Mouse (Mus musculus) ES-E14 (cell line): ENCODE data around the gene Olfr951. TPM values are rescaled to one million over a fixed set of nuclear protein-coding genes. Genes with fewer than 3 reads are reported as not detected.

Experiments
- DNase-seq: peaks from one replicate; pipeline ENCODE4 v3.0.0-alpha.2; 2013; ENCODE audit warnings: low read depth, low spot score
- H3K27ac ChIP-seq: 2 replicates; pipeline ENCODE4 v1.5.1; 2012; ENCODE audit warnings: low read depth, mild to moderate bottlenecking, low read length, moderate library complexity, mixed read lengths; ENCODE audit not compliant: poor library complexity, insufficient read depth, severe bottlenecking
- H3K36me3 ChIP-seq: 2 replicates; pipeline ENCODE4 v1.6.1; 2012; ENCODE audit warnings: mild to moderate bottlenecking, low read length, moderate library complexity, mixed read lengths; ENCODE audit not compliant: control insufficient read depth, poor library complexity, insufficient read depth, severe bottlenecking
- H3K4me1 ChIP-seq, 2 experiments: fragments of 150-350 bp in 1 of 2; sonication (generic) in 1 of 2; 2 replicates each; pipeline ENCODE4 v1.6.1; 2012; ENCODE audit warnings: low read length in 2 of 2, mild to moderate bottlenecking in 1 of 2, mixed read lengths in 1 of 2; ENCODE audit not compliant: control insufficient read depth in 2 of 2, insufficient read depth in 2 of 2, poor library complexity in 1 of 2
- H3K4me3 ChIP-seq, 2 experiments: fragments of 150-350 bp in 1 of 2; sonication (generic) in 1 of 2; 2 replicates each; pipeline ENCODE4 v1.5.1; 2012; ENCODE audit warnings: low read length in 2 of 2, low read depth in 1 of 2, mild to moderate bottlenecking in 1 of 2, mixed read lengths in 1 of 2; ENCODE audit not compliant: insufficient read depth in 1 of 2, poor library complexity in 1 of 2, severe bottlenecking in 1 of 2
- H3K9ac ChIP-seq: 2 replicates; pipeline ENCODE4 v1.6.1; 2012; ENCODE audit warnings: low read depth, mild to moderate bottlenecking, low read length, mixed read lengths; ENCODE audit not compliant: poor library complexity, insufficient read depth, severe bottlenecking
- H3K9me3 ChIP-seq: fragments of 150-350 bp; sonication (generic); 2 replicates; pipeline ENCODE4 v1.6.1; 2012; ENCODE audit warnings: low read depth, mild to moderate bottlenecking, low read length; ENCODE audit not compliant: control insufficient read depth, insufficient read depth
- CHD2 ChIP-seq: IDR thresholded peaks from 2 replicates; pipeline ENCODE4 v1.6.1; 2014; ENCODE audit warnings: mild to moderate bottlenecking, low read depth, low read length, inconsistent platforms
- HCFC1 ChIP-seq: IDR thresholded peaks from 2 replicates; pipeline ENCODE4 v1.6.1; 2012; ENCODE audit warnings: low read length, inconsistent platforms, borderline replicate concordance; ENCODE audit not compliant: insufficient read depth
- MAFK ChIP-seq: IDR thresholded peaks from 2 replicates; pipeline ENCODE4 v1.6.1; 2014; ENCODE audit warnings: mild to moderate bottlenecking, low read depth, low read length, inconsistent platforms; ENCODE audit not compliant: insufficient read depth
- ZC3H11A ChIP-seq: IDR thresholded peaks from 2 replicates; pipeline ENCODE4 v1.6.1; 2012; ENCODE audit warnings: low read depth, mild to moderate bottlenecking, inconsistent platforms, low read length, borderline replicate concordance
- ZNF384 ChIP-seq: IDR thresholded peaks from 2 replicates; pipeline ENCODE4 v1.6.1; 2012; ENCODE audit warnings: low read depth, low read length, inconsistent platforms
- in situ Hi-C, 2 experiments: fragments of 600-800 bp; cut with MboI; formaldehyde crosslinking; loops; one replicate each; pipeline ENCODE4 v1.15.1; 2025; ENCODE audit warnings: low sequenced_read_pairs in 2 of 2, inconsistent platforms in 1 of 2; ENCODE audit not compliant: unreplicated experiment in 2 of 2
- total RNA-seq: library from RNA; depleted of rRNA; stranded (reverse); fragments of 300-350 nt; gene quantifications from 2 replicates; pipeline ENCODE4 v1.2.3, GENCODE M21; 2012; rRNA removed

Gene Olfr951
- not detected in 2 replicates for total RNA-seq

DNA sequence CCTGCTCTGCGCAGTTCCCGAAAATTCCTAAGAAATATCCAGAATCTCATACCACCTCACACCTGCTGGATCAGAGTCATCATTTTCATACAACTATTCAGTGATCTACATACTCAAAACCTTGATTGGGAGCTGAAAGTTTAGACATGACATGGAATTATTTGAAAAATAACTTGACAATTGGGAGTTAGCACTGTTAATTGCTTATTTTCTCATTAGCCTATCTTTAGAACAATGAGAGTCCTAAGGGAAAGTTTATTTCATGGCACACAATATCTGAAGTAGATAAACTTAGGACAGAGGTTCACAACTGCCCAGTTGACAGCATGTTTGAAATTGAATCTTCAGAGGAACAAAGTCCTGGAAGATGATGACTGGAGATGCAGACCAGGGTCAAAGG lies at the start of gene Olfr951:
Gene Olfr951, plus strand, starts transcription at position 301 of the 400 bp plus-strand sequence.
- Histone ChIP-seq H3K9me3 (no peaks in the 10 kb centered on the region), H3K4me1 (no peaks in the 10 kb centered on the region), H3K9ac (no peak within 1 kb of the TSS), H3K27ac (no peak within 1 kb of the TSS), H3K36me3 (no peaks in the 10 kb centered on the region), H3K4me3 (no peak within 1 kb of the TSS)
- in situ Hi-C loops: no loop called here
- DNase-seq: no peak
- no peak for TF ChIP-seq ZNF384
- no peak for TF ChIP-seq ZC3H11A
- no peak for TF ChIP-seq MAFK
- TF ChIP-seq CHD2: no peak
- TF ChIP-seq HCFC1: no peak

DNA sequence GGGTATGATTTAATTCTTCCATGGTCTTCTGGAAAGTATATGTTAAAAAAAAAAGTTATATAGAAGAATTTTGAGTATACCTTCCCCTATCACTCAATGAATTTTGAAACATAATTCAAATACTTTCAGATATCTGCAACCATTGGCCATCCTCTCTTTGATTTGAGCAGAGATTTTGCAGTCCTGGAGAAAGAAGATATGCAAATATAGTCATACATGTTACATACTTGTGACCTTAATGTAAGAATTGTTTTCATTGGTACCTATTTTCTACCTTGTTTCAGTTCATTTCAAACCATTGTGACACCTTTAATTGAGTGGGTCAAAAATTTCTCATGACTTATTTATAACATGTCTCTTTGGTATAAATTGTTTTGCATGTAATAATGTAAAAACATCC lies 39.8 kb downstream of the Olfr951 start, which contains the start of gene Olfr952:
Gene Olfr952, minus strand, starts transcription at position 101 of the 400 bp plus-strand sequence.
- H3K9me3 ChIP-seq: no peaks in the 10 kb centered on the region
- no peak for DNase-seq
- H3K27ac ChIP-seq: no peak within 1 kb of the TSS
- H3K4me1 ChIP-seq: no peaks in the 10 kb centered on the region
- in situ Hi-C loops: no loop called here
- H3K36me3 ChIP-seq: no peaks in the 10 kb centered on the region
- TF ChIP-seq MAFK (no peak), CHD2 (no peak), ZNF384 (no peak), ZC3H11A (no peak), HCFC1 (no peak)
- no peak within 1 kb of the TSS for H3K9ac ChIP-seq
- H3K4me3 ChIP-seq: no peak within 1 kb of the TSS

Other genes starting within 250 kb of the Olfr951 start
- gene Olfr943, start 221.1 kb upstream of the Olfr951 start, total RNA-seq: not detected in 2 replicates
- not detected in 2 replicates for gene Olfr944, start 185.5 kb upstream of the Olfr951 start, total RNA-seq
- gene Olfr1537, start 137.4 kb upstream of the Olfr951 start, total RNA-seq: not detected in 2 replicates
- gene Olfr945, start 110.6 kb upstream of the Olfr951 start, total RNA-seq: not detected in 2 replicates
- gene Olfr948, start 61.4 kb upstream of the Olfr951 start, total RNA-seq: not detected in 2 replicates
- not detected in 2 replicates for gene Olfr952, start 39.7 kb downstream of the Olfr951 start, total RNA-seq
- not detected in 2 replicates for gene Olfr954, start 69.3 kb downstream of the Olfr951 start, total RNA-seq
- gene Olfr955, start 84.5 kb downstream of the Olfr951 start, total RNA-seq: not detected in 2 replicates
- not detected in 2 replicates for gene Olfr44, start 106.6 kb downstream of the Olfr951 start, total RNA-seq
- gene Olfr957, start 128.4 kb downstream of the Olfr951 start, total RNA-seq: not detected in 2 replicates
- gene Olfr958, start 166.6 kb downstream of the Olfr951 start, total RNA-seq: not detected in 2 replicates
- gene Olfr959, start 188.2 kb downstream of the Olfr951 start, total RNA-seq: not detected in 2 replicates
- gene AW551984, start 217.0 kb downstream of the Olfr951 start, total RNA-seq: 0.74 and 2.0 TPM in 2 replicates
- not detected in 2 replicates for gene Olfr148, start 223.2 kb downstream of the Olfr951 start, total RNA-seq
- not detected in 2 replicates for gene Olfr960, start 234.0 kb downstream of the Olfr951 start, total RNA-seq